Mouse (Mus musculus) forebrain, embryonic 15.5 days (tissue): ENCODE data around the gene Gm10134. TPM values are rescaled to one million over a fixed set of nuclear protein-coding genes. Genes with fewer than 3 reads are reported as not detected.
"Not testable (repeated sequence)": the region's sequence is repeated elsewhere in the genome, so short reads cannot be mapped to it uniquely, and the experiment has no call there.

Experiments
- ATAC-seq: fragments of 200-750 bp; cut with Nextera tagmentation; replicated peaks from 2 replicates; pipeline ENCODE4 v1.8.0; 2017; ENCODE audit warnings: mild to moderate bottlenecking, moderate TSS enrichment, moderate library complexity
- H3K27ac ChIP-seq: fragments of 300-500 bp; sonication (generic); replicated peaks from 2 replicates; pipeline ENCODE4 v1.5.1; 2015; ENCODE audit warnings: mild to moderate bottlenecking, inconsistent platforms
- H3K27me3 ChIP-seq: fragments of 300-500 bp; sonication (generic); 2 replicates; pipeline ENCODE4 v1.6.1; 2015; ENCODE audit warnings: inconsistent platforms
- H3K36me3 ChIP-seq: fragments of 300-500 bp; sonication (generic); 2 replicates; pipeline ENCODE4 v1.6.1; 2015; ENCODE audit warnings: mild to moderate bottlenecking, inconsistent platforms
- H3K4me1 ChIP-seq: fragments of 300-500 bp; sonication (generic); 2 replicates; pipeline ENCODE4 v1.6.1; 2015; ENCODE audit warnings: inconsistent platforms
- H3K4me2 ChIP-seq: fragments of 300-500 bp; sonication (generic); replicated peaks from 2 replicates; pipeline ENCODE4 v1.6.1; 2015; ENCODE audit warnings: mild to moderate bottlenecking, inconsistent platforms
- H3K4me3 ChIP-seq: fragments of 300-500 bp; sonication (generic); 2 replicates; pipeline ENCODE4 v1.5.1; 2015; ENCODE audit warnings: mild to moderate bottlenecking, inconsistent platforms
- H3K9ac ChIP-seq: fragments of 300-500 bp; sonication (generic); replicated peaks from 2 replicates; pipeline ENCODE4 v1.6.1; 2015; ENCODE audit warnings: mild to moderate bottlenecking, inconsistent platforms
- H3K9me3 ChIP-seq: fragments of 300-500 bp; sonication (generic); 2 replicates; pipeline ENCODE4 v1.6.1; 2016; ENCODE audit warnings: inconsistent platforms
- WGBS: fragments of 180-500 bp; shearing (Covaris S2); methylation state at CpG from one replicate; pipeline ENCODE4 v1.1.7; 2015; ENCODE audit warnings: mixed read lengths; 5-methylcytosine and 5-hydroxymethylcytosine counted together
- polyA plus RNA-seq: library from polyadenylated mRNA; unstranded; fragments of >200 nt; fragmentation: Nextera tagmentation; extraction: Ambion mirVana; gene quantifications from 2 replicates; pipeline ENCODE4 v1.2.1, GENCODE M21; 2015

The Gm10134 gene
- polyA plus RNA-seq, 1 experiment from 2014 or later, result 0.92 TPM

DNA sequence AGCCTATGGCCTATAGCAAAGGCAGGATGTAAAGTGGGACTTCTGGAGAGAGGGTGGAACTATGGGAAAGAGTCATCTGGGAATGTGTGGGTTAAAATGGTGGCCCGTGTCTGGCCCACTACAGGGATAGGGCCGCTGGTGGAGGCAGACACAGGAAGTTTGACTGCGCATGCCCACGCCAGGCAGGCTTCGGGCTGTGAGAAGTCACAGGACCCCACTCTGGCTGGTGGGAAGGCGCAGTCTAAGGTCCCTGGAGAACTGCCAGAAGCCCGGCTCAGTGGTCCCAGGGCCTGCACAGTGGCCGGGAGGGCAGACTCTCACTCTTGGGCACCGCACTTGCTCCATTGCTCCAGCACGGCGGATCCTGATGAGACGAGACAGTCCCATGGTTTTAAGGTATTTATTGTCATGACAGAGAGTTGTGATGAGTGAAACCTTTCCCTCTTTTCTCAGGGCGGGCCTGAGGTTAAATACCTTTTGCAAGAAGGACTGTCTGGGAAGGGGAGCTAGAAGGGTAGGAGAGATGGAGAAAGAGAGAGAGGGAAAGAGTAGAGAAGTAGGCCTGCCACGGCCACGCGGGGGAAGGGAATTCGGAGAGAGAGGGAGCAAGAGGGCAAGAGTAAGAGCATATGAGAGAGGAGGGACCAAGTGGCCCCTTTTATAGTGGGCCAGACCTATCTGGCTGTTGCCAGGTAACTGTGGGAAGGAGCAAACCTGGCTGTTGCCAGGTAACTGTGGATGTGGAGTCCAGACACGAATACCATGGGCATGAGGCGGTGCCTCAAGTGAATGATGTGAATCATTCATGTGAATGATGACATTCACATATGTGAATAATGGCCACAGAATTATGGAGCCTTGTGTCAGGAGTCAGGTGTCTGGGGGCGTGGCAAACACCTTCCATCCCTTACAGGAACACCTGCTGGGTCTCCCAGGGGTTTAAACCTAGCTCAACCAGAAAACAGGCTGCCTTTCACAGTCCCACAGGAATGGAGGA, 26.4 kb upstream of the Gm10134 start:
- H3K4me1 ChIP-seq, result no peaks in the 10 kb centered on the region
- no peak overlapping the region for H3K4me2 ChIP-seq
- no peak overlapping the region for H3K9ac ChIP-seq
- H3K9me3 ChIP-seq, result no peaks in the 10 kb centered on the region
- ATAC-seq, result no peak
- H3K27me3 ChIP-seq, result no peaks in the 10 kb centered on the region
- 80% methylated on average over 20 of the region's 20 CpGs for WGBS
- H3K4me3 ChIP-seq, result no peak overlapping the region
- no peaks in the 10 kb centered on the region for H3K36me3 ChIP-seq
- no peak overlapping the region for H3K27ac ChIP-seq

DNA sequence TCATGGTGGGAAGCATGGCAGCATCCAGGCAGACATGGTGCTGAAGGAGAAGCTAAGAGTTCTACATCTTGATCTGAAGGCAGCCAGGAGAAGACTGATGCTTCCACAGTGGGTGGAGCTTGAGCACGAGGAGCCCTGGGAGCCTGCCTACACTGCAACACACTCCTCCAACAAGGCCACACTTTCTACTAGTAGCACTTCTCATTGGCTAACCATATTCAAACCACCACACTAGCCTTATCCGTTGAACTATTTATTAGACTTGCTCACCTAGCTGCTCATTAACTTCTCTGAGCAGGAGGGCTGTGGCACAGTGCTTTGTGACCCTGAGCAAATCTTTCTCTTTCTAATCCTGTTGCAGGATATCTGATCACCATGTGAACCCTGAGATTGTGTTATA, 22.0 kb upstream of the Gm10134 start:
- H3K9me3 ChIP-seq, result no peaks in the 10 kb centered on the region
- 74% methylated on average over 2 of the region's 2 CpGs for WGBS
- H3K4me2 ChIP-seq, result no peak overlapping the region
- no peak overlapping the region for H3K4me3 ChIP-seq
- H3K36me3 ChIP-seq, result no peaks in the 10 kb centered on the region
- no peak for ATAC-seq
- H3K4me1 ChIP-seq, result no peaks in the 10 kb centered on the region
- no peak overlapping the region for H3K27ac ChIP-seq
- no peak overlapping the region for H3K9ac ChIP-seq
- no peaks in the 10 kb centered on the region for H3K27me3 ChIP-seq

DNA sequence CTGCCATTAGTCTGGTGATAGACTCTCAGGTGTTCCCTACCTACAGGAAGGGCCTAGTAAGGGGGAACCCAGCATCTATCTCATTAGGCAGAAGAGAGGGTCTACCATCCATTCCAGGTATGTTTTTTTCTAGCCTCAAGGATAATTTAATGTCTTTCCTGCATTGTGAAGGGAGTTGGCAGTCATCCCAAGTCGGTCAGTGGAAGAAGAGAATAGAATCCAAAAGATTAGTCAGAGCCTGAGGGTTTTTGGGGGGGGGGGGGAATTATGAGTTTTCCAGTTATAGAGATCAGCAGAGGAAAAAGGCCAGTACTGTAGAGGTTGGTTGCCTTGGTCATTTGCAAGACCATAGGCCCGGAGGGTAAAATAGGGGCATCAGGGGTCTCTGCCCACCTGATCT, 11.4 kb upstream of the Gm10134 start:
- H3K27ac ChIP-seq, result no peak overlapping the region
- H3K9me3 ChIP-seq, result no peaks in the 10 kb centered on the region
- no peak overlapping the region for H3K4me2 ChIP-seq
- no peaks in the 10 kb centered on the region for H3K27me3 ChIP-seq
- ATAC-seq, result no peak
- H3K9ac ChIP-seq, result no peak overlapping the region
- H3K36me3 ChIP-seq, result no peaks in the 10 kb centered on the region
- WGBS, result 77% methylated on average over 2 of the region's 2 CpGs
- H3K4me3 ChIP-seq, result no peak overlapping the region
- no peaks in the 10 kb centered on the region for H3K4me1 ChIP-seq

DNA sequence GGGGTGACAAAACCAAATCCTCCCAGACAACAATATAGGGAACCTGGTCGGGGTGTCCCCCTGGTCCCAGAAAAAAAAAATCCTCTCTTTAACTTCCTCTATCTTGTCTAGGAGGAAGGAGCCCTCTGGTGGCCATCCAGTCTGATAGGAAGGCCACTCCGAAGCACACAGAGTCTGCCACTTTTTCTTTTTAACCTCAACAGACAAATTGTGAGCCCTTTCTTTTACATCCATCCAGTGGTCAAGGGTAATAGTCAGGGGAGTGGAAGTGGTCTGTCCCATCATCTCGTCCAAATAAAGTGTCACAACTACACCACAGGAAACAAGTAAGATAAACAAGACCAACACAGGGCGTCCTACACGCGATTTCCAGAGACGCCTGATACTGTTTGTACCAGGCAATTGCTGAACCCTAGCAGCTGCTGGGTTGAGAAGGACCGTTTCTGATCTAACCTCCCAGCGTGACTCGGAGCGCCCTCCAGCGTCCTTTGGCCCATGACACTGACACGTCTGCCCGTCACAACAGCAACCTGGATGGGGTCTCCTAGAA, 10.6 kb upstream of the Gm10134 start:
- Histone ChIP-seq H3K9ac (no peak overlapping the region), H3K4me3 (no peak overlapping the region), H3K27ac (no peak overlapping the region), H3K9me3 (no peaks in the 10 kb centered on the region), H3K4me1 (no peaks in the 10 kb centered on the region), H3K27me3 (no peaks in the 10 kb centered on the region), H3K4me2 (no peak overlapping the region), H3K36me3 (no peaks in the 10 kb centered on the region)
- ATAC-seq, result no peak
- WGBS, result 89% methylated on average over 14 of the region's 14 CpGs

DNA sequence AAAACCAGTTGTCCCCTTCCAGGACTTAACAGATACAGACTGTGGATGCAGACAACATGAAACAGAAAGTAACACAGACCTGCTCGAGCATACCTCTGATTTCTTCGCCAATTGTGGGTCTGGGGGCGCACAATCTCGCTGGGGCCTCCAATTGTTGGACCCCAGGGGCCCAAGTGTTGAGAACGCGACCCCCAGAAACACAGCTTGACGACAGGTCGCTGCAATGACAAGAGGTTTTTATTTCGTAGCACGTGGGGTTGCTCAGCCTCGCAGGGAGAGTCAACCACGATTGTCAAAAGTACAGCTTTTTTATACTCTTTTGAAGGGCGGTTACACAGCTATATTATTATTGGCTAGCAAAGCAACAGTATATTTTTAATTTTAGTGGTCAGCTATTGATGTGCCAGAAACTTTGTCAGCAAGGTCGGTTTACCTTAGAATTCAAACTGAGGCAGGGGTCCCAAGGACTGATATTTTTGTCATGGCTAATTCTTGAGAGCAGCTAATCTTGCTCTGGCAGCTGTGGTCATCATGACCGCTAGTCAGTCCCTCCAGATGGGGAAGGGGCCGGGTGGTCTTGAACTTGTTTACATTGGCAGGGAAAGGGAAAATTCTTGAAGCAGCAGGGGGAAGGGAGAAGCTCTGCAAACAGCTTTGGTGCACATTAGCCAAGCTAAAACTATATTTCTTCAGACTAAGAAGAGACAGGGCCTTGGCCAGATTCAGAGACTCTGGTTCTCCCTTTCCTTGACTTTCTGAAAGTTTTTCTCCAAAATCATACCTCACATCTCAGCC, 9.9 kb upstream of the Gm10134 start:
- Histone ChIP-seq H3K4me2 (no peak overlapping the region), H3K4me3 (no peak overlapping the region), H3K4me1 (no peaks in the 10 kb centered on the region), H3K9ac (no peak overlapping the region), H3K9me3 (no peaks in the 10 kb centered on the region), H3K27ac (no peak overlapping the region), H3K27me3 (no peaks in the 10 kb centered on the region), H3K36me3 (no peaks in the 10 kb centered on the region)
- ATAC-seq, result no peak
- 88% methylated on average over 16 of the region's 16 CpGs for WGBS

DNA sequence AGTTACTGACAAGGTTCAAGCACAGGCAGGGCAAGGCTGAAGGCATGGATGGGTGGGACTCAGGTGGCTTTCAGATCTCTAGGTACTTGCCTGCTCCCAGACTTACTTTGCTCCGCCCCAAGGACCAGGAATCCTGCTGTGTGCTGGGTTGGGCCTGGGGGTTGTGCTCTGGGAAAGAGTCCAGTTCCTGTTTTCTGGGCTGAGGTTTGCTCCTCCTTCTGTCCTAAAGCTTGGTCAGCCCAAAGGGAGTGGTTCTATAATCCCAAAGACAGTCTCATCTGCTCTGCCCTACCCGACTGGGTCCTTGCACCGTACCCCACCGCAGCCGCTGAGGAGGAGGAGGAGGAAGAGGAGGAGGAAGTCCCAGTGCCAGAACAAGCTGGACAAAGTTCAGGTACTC, 9.2 kb upstream of the Gm10134 start, which contains the start of gene Gbgt1:
Gene Gbgt1, plus strand, starts transcription at position 221 of the 400 bp plus-strand sequence.
- H3K4me2 ChIP-seq, result no peak within 1 kb of the TSS
- 79% methylated on average over 5 of the region's 5 CpGs for WGBS
- no peaks in the 10 kb centered on the region for H3K9me3 ChIP-seq
- H3K4me3 ChIP-seq, result no peak within 1 kb of the TSS
- H3K27ac ChIP-seq, result no peak within 1 kb of the TSS
- H3K4me1 ChIP-seq, result no peaks in the 10 kb centered on the region
- no peaks in the 10 kb centered on the region for H3K36me3 ChIP-seq
- no peaks in the 10 kb centered on the region for H3K27me3 ChIP-seq
- ATAC-seq, result no peak
- no peak within 1 kb of the TSS for H3K9ac ChIP-seq

DNA sequence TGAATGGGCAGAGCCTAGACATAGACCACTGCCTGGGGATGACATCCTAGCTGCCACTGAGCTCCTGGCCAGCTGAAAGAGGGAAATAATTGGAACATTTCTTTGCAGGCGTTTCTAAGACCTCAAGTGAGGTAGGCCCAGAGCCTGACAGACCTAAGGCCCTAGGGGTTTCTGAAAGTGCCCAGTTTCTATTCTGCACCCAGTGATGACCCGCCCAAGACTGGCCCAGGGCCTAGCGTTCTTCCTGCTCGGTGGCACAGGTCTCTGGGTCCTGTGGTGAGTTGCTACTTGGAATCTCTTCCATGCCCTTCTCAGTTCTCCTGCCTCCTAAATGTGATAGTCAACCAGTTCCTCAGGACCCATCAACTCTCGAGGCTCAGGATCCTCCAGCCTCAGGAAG, 8.3 kb upstream of the Gm10134 start:
- H3K4me1 ChIP-seq, result no peaks in the 10 kb centered on the region
- WGBS, result 89% methylated on average over 5 of the region's 5 CpGs

DNA sequence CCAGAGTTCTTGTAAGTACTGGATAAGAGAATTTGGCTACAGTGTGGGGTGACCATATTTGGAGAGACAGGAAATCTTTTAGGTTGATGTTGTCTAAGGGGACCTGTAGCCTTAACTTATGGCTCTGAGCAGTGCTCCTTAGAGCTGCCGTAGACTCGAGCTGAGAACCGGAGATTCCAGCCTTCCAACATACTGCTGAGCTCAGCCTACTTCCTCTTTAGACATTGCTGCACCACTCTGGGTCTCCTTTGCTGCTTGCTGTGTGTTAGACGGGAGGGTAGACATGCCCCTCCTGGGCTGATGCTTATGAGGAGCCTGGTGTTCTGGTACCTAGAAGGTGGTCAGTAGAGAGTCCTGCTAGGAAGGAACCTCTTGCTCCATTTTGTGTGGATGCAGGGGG, 7.5 kb upstream of the Gm10134 start:
- H3K36me3 ChIP-seq, result no peaks in the 10 kb centered on the region
- no peak overlapping the region for H3K4me3 ChIP-seq
- H3K27ac ChIP-seq, result no peak overlapping the region
- no peak for ATAC-seq
- no peaks in the 10 kb centered on the region for H3K4me1 ChIP-seq
- H3K9me3 ChIP-seq, result no peaks in the 10 kb centered on the region
- H3K27me3 ChIP-seq, result no peaks in the 10 kb centered on the region
- no peak overlapping the region for H3K9ac ChIP-seq
- no peak overlapping the region for H3K4me2 ChIP-seq
- WGBS, result 84% methylated on average over 4 of the region's 4 CpGs

More for the DNA sequence above, 8.3 kb upstream of the Gm10134 start:
- no peak overlapping the region for H3K4me3 ChIP-seq
- no peaks in the 10 kb centered on the region for H3K27me3 ChIP-seq
- no peak overlapping the region for H3K4me2 ChIP-seq
- no peak for ATAC-seq
- no peaks in the 10 kb centered on the region for H3K9me3 ChIP-seq
- no peak overlapping the region for H3K9ac ChIP-seq
- no peaks in the 10 kb centered on the region for H3K36me3 ChIP-seq
- H3K27ac ChIP-seq, result no peak overlapping the region

DNA sequence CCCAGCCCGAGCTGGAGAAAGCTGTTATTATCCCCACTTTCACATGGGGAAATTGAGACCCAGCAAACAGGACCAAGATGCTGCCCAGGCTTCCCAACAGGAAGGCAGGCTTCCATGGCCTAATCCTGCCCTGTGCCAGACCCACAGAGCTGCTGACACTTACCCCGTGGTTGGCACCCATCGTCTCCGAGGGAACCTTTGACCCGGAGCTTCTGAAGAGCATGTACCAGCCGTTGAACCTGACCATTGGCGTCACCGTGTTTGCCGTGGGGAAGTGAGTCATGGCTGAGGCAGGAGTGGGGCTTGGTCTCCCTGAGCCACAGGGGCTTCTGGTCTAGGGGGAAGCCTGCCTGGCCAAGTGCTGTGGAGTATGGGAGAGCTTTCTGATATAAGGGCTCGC, 2.9 kb upstream of the Gm10134 start:
- H3K4me3 ChIP-seq, result no peak overlapping the region
- 80% methylated on average over 10 of the region's 10 CpGs for WGBS
- H3K9me3 ChIP-seq, result no peaks in the 10 kb centered on the region
- no peak overlapping the region for H3K9ac ChIP-seq
- no peak for ATAC-seq
- H3K27ac ChIP-seq, result no peak overlapping the region
- H3K36me3 ChIP-seq, result no peaks in the 10 kb centered on the region
- H3K27me3 ChIP-seq, result peaks cover 3% of the 10 kb centered on the region; the same call in 1 of the 2 replicates
- no peaks in the 10 kb centered on the region for H3K4me1 ChIP-seq
- no peak overlapping the region for H3K4me2 ChIP-seq

DNA sequence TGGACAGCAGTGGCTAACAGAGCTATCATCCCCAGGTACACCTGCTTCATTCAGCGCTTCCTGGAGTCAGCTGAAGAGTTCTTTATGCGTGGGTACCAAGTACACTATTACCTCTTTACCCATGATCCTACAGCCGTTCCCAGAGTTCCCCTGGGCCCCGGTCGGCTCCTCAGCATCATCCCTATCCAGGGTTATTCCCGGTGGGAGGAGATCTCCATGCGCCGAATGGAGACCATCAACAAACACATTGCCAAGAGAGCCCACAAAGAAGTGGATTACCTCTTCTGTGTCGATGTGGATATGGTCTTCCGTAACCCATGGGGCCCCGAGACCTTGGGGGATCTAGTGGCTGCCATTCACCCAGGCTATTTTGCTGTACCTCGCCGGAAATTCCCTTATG, 1.2 kb upstream of the Gm10134 start:
- no peaks in the 10 kb centered on the region for H3K9me3 ChIP-seq
- no peak overlapping the region for H3K9ac ChIP-seq
- 87% methylated on average over 13 of the region's 13 CpGs for WGBS
- no peak overlapping the region for H3K4me3 ChIP-seq
- no peak overlapping the region for H3K27ac ChIP-seq
- no peaks in the 10 kb centered on the region for H3K36me3 ChIP-seq
- peaks cover 3% of the 10 kb centered on the region; the same call in 1 of the 2 replicates for H3K27me3 ChIP-seq
- no peaks in the 10 kb centered on the region for H3K4me1 ChIP-seq
- ATAC-seq, result no peak
- H3K4me2 ChIP-seq, result no peak overlapping the region

DNA sequence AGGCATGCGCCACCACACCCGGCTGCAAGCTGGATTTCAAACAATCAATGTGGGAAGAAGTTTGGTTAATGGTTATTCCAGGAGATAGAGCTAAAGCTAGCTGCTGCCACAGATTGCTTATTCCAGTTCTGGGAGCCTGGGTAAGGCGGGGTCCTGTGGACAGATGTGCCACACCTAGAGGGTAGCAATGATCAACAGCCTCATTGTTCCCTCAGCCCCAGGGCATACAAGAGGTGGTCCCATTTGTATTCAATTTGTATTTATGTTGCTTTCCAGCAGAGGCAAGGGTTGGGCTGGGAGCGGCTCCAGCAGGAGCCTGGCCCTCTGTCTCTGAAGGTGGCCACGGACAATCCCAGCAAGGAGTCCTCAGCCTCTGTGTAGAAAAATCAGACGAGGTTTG, 396 bp downstream of the Gm10134 start:
- Histone ChIP-seq H3K4me1 (no peaks in the 10 kb centered on the region), H3K36me3 (no peaks in the 10 kb centered on the region), H3K27ac (no peak overlapping the region), H3K9ac (no peak overlapping the region), H3K27me3 (peaks cover 3% of the 10 kb centered on the region; the same call in 1 of the 2 replicates), H3K4me2 (no peak overlapping the region), H3K4me3 (no peak overlapping the region), H3K9me3 (no peaks in the 10 kb centered on the region)
- WGBS, result 78% methylated on average over 6 of the region's 6 CpGs
- ATAC-seq, result no peak

DNA sequence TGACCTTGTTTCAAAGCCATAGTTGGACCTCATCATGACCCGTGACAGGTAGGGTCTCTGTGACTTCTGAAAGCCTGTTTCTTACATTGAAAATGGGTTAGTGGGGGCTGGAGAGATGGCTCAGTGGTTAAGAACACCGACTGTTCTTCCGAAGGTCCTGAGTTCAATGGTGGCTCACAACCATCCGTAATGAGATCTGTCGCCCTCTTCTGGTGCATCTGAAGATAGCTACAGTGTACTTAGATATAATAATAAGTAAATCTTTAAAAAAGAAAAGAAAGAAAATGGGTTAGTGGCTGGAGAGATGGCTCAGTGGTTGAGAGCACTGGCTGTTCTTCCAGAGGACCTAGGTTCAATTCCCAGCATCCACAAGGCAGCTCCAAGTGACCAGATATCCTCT, 5.7 kb downstream of the Gm10134 start:
- H3K27me3 ChIP-seq, H3K4me3 ChIP-seq, H3K9ac ChIP-seq, ATAC-seq, H3K4me2 ChIP-seq, H3K27ac ChIP-seq, H3K9me3 ChIP-seq, H3K36me3 ChIP-seq: not testable (repeated sequence)
- H3K4me1 ChIP-seq, result peaks cover 35% of the 10 kb centered on the region
- WGBS, result 51% methylated on average over 5 of the region's 5 CpGs
